Mouse (Mus musculus): ENCODE measurements around the gene Speer4e. TPM values are rescaled to one million over a fixed set of nuclear protein-coding genes. Genes with fewer than 3 reads are reported as not detected.
"Not testable (repeated sequence)": the region's sequence is repeated elsewhere in the genome, so short reads cannot be mapped to it uniquely, and the experiment has no call there.

Gene Speer4e
- polyA plus RNA-seq (2015; fragmentation: Nextera tagmentation; extraction: Ambion mirVana), result not detected in 2 replicates

DNA sequence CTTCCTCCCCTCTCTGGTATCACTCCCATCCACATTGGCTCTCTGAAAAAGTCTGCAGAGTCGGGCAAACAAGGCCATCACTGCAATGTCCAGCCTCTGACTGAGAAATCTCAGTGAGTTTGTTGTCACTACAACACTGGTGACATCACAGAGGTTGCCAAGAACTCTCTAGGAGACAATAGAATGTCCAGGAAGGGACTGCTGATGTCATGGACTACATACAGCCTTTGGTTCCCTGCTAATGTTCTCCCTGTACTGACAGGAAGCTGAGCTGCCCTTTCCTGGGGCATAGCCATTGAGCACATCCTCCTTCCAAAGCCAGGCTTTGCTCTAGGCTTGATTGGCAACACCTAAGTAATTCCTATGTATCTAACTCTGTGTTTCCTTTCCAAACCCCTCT is at the start of gene Speer4e:
Gene Speer4e (minus strand): TSS at position 101 of the 400 bp plus-strand sequence.
- H3K27ac ChIP-seq (ENCODE audit: low read length); ATAC-seq (ENCODE audit: insufficient read depth, low FRiP score); H3K36me3 ChIP-seq (ENCODE audit: control insufficient read depth, insufficient read depth, low read length); H3K9me3 ChIP-seq (replicated peaks; ENCODE audit: control insufficient read depth, low read length); H3K4me2 ChIP-seq (ENCODE audit: low read depth, low read length); H3K4me1 ChIP-seq (ENCODE audit: control insufficient read depth, insufficient read depth, low read length); H3K4me3 ChIP-seq (replicated peaks; ENCODE audit: low read length); H3K9ac ChIP-seq (ENCODE audit: low read length); H3K27me3 ChIP-seq (ENCODE audit: control insufficient read depth, insufficient read depth, low read length): not testable (repeated sequence)
- 56% methylated on average over 1 of the region's 1 CpGs for WGBS

DNA sequence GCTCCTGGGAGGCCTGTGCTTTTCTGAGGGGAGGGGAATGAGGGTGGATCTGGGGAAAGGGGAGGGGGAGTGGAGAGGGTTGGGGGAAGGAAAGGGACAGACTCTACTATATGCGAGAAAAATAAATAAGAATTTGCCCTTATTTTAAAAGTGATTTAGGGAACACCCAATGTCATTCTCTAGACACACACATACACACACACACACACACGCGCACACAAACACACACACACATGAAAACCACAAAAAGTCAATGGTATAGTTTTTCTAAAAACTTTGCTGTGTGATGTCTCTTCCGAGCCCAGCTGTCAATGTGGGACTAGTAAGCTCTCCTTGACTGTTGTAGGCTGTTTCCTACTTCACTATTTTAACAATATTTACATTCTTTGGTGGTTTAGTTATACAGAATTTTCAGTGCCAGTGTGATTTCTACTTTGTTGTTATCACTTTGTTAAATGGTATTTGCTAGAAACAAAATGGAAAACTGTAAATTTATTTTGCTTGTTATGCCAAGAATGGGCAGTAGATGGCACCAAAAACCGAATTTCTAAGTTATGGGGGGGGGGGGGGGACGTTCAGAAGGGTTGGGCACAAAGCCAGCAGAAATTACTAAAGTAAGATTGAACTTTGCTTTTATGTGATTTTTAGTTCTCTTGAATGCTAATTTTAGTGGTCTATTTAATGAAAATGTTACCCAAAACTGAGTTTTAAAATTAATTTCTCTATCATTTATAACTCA is 48.6 kb upstream of the Speer4e start:
- H3K4me3 ChIP-seq (replicated peaks; ENCODE audit: low read length); H3K9me3 ChIP-seq (replicated peaks; ENCODE audit: control insufficient read depth, low read length); H3K27me3 ChIP-seq (ENCODE audit: control insufficient read depth, insufficient read depth, low read length); H3K4me2 ChIP-seq (ENCODE audit: low read depth, low read length); H3K36me3 ChIP-seq (ENCODE audit: control insufficient read depth, insufficient read depth, low read length); H3K9ac ChIP-seq (ENCODE audit: low read length); H3K4me1 ChIP-seq (ENCODE audit: control insufficient read depth, insufficient read depth, low read length); H3K27ac ChIP-seq (ENCODE audit: low read length): not testable (repeated sequence)
- ATAC-seq (ENCODE audit: insufficient read depth, low FRiP score), result peak; percentile 60
- WGBS, result 31% methylated on average over 5 of the region's 6 CpGs

DNA sequence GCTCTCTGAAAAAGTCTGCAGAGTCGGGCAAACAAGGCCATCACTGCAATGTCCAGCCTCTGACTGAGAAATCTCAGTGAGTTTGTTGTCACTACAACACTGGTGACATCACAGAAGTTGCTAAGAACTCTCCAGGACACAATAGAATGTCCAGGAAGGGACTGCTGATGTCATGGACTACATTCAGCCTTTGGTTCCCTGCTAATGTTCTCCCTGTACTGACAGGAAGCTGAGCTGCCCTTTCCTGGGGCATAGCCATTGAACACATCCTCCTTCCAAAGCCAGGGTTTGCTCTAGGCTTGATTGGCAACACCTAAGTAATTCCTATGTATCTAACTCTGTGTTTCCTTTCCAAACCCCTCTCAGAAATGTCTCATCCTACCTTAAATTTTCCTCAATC is 40.6 kb upstream of the Speer4e start, which contains the start of gene Gm10354:
Gene Gm10354 (minus strand): TSS at position 101 of the 400 bp plus-strand sequence.
- H3K27ac ChIP-seq (ENCODE audit: low read length); ATAC-seq (ENCODE audit: insufficient read depth, low FRiP score); H3K9me3 ChIP-seq (replicated peaks; ENCODE audit: control insufficient read depth, low read length); H3K4me3 ChIP-seq (replicated peaks; ENCODE audit: low read length); H3K4me1 ChIP-seq (ENCODE audit: control insufficient read depth, insufficient read depth, low read length); H3K4me2 ChIP-seq (ENCODE audit: low read depth, low read length); H3K9ac ChIP-seq (ENCODE audit: low read length); H3K27me3 ChIP-seq (ENCODE audit: control insufficient read depth, insufficient read depth, low read length); H3K36me3 ChIP-seq (ENCODE audit: control insufficient read depth, insufficient read depth, low read length): not testable (repeated sequence)
- whole genome bisulfite sequencing, result no CpG with 5 or more reads among the region's 1 CpGs

DNA sequence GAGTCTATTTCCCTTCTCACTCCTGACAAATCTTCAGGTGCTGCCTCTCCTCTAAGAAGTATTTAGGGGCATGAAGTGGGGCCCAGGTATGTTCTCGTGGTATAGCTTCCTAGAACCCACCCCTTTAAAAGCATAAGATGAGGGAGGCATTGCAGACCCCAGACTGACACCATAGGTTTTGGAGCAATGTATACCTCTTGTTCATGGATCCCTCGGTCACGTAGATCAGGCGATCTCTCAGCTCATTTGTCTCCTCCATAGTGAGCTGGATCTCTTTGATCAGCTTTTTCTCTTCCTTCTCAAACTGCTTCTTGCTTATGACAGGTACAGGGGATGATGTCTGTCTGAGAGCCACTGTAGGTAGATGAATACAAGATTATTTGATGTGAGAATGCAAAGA is 39.1 kb upstream of the Speer4e start:
- H3K27ac ChIP-seq (ENCODE audit: low read length); H3K4me1 ChIP-seq (ENCODE audit: control insufficient read depth, insufficient read depth, low read length); H3K4me2 ChIP-seq (ENCODE audit: low read depth, low read length); H3K36me3 ChIP-seq (ENCODE audit: control insufficient read depth, insufficient read depth, low read length); H3K9me3 ChIP-seq (replicated peaks; ENCODE audit: control insufficient read depth, low read length); H3K27me3 ChIP-seq (ENCODE audit: control insufficient read depth, insufficient read depth, low read length); H3K4me3 ChIP-seq (replicated peaks; ENCODE audit: low read length); H3K9ac ChIP-seq (ENCODE audit: low read length); ATAC-seq (ENCODE audit: insufficient read depth, low FRiP score): not testable (repeated sequence)
- WGBS, result 68% methylated on average over 4 of the region's 4 CpGs

DNA sequence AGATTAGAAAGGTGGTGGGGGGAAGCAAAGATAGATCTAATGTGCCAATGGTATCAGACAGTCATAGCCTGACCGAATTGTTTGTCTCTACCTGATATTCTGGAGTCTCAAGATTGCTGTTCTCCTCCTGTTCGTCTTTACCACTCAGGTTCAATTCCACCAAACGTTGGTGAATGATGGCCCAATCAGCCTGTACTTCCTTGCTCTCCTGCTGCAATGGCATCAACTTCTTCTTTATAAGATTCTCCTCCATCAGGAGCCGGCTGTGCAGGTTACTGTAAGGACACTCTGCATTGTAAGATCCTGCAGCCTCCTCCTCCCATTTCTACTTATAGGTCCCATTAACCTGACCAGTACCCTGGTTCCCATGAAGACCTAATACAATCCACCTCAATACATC is 37.1 kb upstream of the Speer4e start:
- H3K4me1 ChIP-seq (ENCODE audit: control insufficient read depth, insufficient read depth, low read length); H3K4me3 ChIP-seq (replicated peaks; ENCODE audit: low read length); ATAC-seq (ENCODE audit: insufficient read depth, low FRiP score); H3K27me3 ChIP-seq (ENCODE audit: control insufficient read depth, insufficient read depth, low read length); H3K4me2 ChIP-seq (ENCODE audit: low read depth, low read length); H3K9me3 ChIP-seq (replicated peaks; ENCODE audit: control insufficient read depth, low read length); H3K27ac ChIP-seq (ENCODE audit: low read length); H3K36me3 ChIP-seq (ENCODE audit: control insufficient read depth, insufficient read depth, low read length); H3K9ac ChIP-seq (ENCODE audit: low read length): not testable (repeated sequence)
- WGBS, result 77% methylated on average over 3 of the region's 4 CpGs

DNA sequence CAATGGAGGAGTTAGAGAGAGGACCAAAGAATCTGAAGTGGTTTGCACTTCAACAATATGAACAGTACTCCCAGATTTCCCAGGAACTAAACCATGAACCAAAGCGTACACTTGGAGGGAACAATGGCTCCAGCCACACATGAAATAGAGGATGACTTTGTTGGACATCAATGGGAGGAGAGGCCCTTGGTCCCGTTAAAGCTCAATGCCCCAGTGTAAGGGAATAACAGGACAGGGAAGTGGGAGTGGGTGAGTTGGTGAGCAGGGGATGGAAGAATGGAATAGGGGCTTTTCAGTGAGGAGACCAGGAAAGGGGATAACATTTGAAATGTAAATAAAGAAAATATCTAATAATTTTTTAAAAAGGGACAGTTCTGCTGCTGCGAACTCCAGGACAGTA is 34.6 kb upstream of the Speer4e start:
- H3K4me2 ChIP-seq (ENCODE audit: low read depth, low read length); ATAC-seq (ENCODE audit: insufficient read depth, low FRiP score); H3K36me3 ChIP-seq (ENCODE audit: control insufficient read depth, insufficient read depth, low read length); H3K27ac ChIP-seq (ENCODE audit: low read length); H3K9me3 ChIP-seq (replicated peaks; ENCODE audit: control insufficient read depth, low read length); H3K9ac ChIP-seq (ENCODE audit: low read length); H3K4me1 ChIP-seq (ENCODE audit: control insufficient read depth, insufficient read depth, low read length); H3K4me3 ChIP-seq (replicated peaks; ENCODE audit: low read length); H3K27me3 ChIP-seq (ENCODE audit: control insufficient read depth, insufficient read depth, low read length): not testable (repeated sequence)
- WGBS, result 76% methylated on average over 3 of the region's 3 CpGs

DNA sequence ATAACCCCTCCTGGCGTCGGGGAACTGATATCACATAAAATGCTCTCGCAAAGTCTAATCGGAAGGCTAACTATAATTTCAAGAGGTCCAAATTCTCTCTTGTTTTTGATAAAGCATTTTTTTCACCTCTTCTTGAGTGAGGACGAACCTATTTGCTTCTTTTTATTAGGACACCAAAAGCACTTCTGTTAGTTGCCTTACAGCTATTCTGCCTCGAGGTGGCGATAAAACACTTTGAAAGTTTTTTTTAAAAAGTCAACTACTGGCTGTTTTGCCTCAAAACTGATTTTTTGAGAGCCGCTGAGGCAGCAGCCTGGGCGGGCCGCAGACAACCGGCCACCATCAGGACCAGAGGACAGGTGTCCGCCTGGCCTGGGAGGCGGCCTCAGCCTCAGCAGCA is 25.6 kb upstream of the Speer4e start:
- H3K27me3 ChIP-seq (ENCODE audit: control insufficient read depth, insufficient read depth, low read length); H3K4me1 ChIP-seq (ENCODE audit: control insufficient read depth, insufficient read depth, low read length); ATAC-seq (ENCODE audit: insufficient read depth, low FRiP score); H3K27ac ChIP-seq (ENCODE audit: low read length); H3K4me2 ChIP-seq (ENCODE audit: low read depth, low read length); H3K9me3 ChIP-seq (replicated peaks; ENCODE audit: control insufficient read depth, low read length); H3K36me3 ChIP-seq (ENCODE audit: control insufficient read depth, insufficient read depth, low read length); H3K4me3 ChIP-seq (replicated peaks; ENCODE audit: low read length); H3K9ac ChIP-seq (ENCODE audit: low read length): not testable (repeated sequence)
- WGBS, result 79% methylated on average over 13 of the region's 13 CpGs

DNA sequence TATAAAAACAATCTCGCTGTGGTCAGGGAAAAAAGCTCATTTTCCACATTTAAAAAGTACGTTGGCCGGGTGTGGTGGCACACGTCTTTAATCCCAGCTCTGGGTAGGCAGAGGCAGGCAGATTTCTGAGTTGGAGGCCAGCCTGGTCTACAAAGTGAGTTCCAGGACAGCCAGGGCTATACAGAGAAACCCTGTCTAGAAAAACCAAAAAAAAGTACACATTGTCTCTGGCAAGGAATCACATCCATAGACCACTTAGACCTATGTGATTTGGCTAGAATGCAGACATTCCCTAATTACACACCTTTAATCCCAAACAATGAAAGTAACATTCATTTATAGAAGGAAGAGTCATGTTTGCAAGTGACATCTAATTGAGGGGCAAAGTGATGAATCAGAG is 23.3 kb upstream of the Speer4e start:
- not testable (repeated sequence) for H3K4me3 ChIP-seq (replicated peaks; ENCODE audit: low read length); H3K4me2 ChIP-seq (ENCODE audit: low read depth, low read length); H3K9ac ChIP-seq (ENCODE audit: low read length); H3K27ac ChIP-seq (ENCODE audit: low read length); H3K36me3 ChIP-seq (ENCODE audit: control insufficient read depth, insufficient read depth, low read length); H3K9me3 ChIP-seq (replicated peaks; ENCODE audit: control insufficient read depth, low read length); H3K27me3 ChIP-seq (ENCODE audit: control insufficient read depth, insufficient read depth, low read length); H3K4me1 ChIP-seq (ENCODE audit: control insufficient read depth, insufficient read depth, low read length)
- 0 out of 2 replicates have a peak, but pooled peaks have one; percentile 75 for ATAC-seq (ENCODE audit: insufficient read depth, low FRiP score)
- WGBS, result 80% methylated on average over 4 of the region's 4 CpGs

DNA sequence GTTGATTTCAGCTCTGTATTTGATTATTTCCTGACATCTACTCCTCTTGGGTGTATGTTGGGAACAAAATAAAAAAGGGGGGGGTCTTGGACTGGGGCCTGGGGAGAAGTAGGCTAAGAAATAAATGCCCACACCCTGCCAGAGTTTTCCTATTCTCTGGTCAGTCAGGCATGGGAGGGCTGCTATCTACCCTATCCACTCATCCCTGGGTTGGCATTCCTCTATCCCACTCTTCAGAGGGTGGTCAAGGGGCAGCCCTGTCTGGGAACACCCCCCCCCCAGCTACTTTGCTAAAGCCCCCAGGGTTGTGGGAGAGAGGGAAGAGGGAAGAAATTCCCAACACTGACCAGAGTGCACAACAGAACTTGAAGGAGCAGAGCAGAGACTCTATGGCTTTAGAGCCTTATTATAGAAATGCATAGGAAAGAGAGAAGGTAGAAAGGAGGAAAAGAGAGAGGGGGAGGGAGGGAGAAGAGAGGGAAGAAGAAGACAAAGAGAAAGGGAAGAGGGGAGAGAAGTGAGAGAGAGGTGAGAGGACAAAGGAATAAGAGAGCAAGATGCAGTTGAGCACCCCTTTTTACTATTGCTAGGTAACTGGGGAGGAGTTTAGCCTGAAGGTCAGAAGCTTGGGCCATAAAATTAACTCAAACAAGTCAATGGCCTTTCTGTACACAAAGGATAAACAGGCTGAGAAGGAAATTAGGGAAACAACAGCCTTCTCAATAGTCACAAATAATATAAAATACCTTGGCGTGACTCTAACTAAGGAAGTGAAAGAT is 17.9 kb upstream of the Speer4e start:
- not testable (repeated sequence) for H3K27ac ChIP-seq (ENCODE audit: low read length); H3K36me3 ChIP-seq (ENCODE audit: control insufficient read depth, insufficient read depth, low read length); H3K27me3 ChIP-seq (ENCODE audit: control insufficient read depth, insufficient read depth, low read length); H3K4me2 ChIP-seq (ENCODE audit: low read depth, low read length); H3K4me1 ChIP-seq (ENCODE audit: control insufficient read depth, insufficient read depth, low read length); ATAC-seq (ENCODE audit: insufficient read depth, low FRiP score); H3K4me3 ChIP-seq (replicated peaks; ENCODE audit: low read length); H3K9me3 ChIP-seq (replicated peaks; ENCODE audit: control insufficient read depth, low read length); H3K9ac ChIP-seq (ENCODE audit: low read length)
- WGBS, result 86% methylated on average over 1 of the region's 1 CpGs
